Mouse (Mus musculus) neural tube, embryonic 12.5 days (tissue): Measurements from ENCODE around the gene Clasp1. TPM values are rescaled to one million over a fixed set of nuclear protein-coding genes. Genes with fewer than 3 reads are reported as not detected.

Experiments used
- ATAC-seq: fragments of 200-750 bp; cut with Nextera tagmentation; 2 replicates; pipeline ENCODE4 v1.8.0; 2017; ENCODE audit warnings: low read depth, mild to moderate bottlenecking, moderate TSS enrichment, moderate library complexity; ENCODE audit not compliant: low FRiP score
- H3K27ac ChIP-seq: fragments of 300-500 bp; sonication (generic); 2 replicates; pipeline ENCODE4 v1.5.1; 2016
- H3K27me3 ChIP-seq: fragments of 300-500 bp; sonication (generic); replicated peaks from 2 replicates; pipeline ENCODE4 v1.6.1; 2016; ENCODE audit warnings: mild to moderate bottlenecking
- H3K36me3 ChIP-seq: fragments of 300-500 bp; sonication (generic); 2 replicates; pipeline ENCODE4 v1.6.1; 2016; ENCODE audit warnings: mild to moderate bottlenecking
- H3K4me1 ChIP-seq: fragments of 300-500 bp; sonication (generic); 2 replicates; pipeline ENCODE4 v1.6.1; 2016
- H3K4me2 ChIP-seq: fragments of 300-500 bp; sonication (generic); replicated peaks from 2 replicates; pipeline ENCODE4 v1.6.1; 2016; ENCODE audit warnings: mild to moderate bottlenecking
- H3K4me3 ChIP-seq: fragments of 300-500 bp; sonication (generic); 2 replicates; pipeline ENCODE4 v1.5.1; 2016
- H3K9ac ChIP-seq: fragments of 300-500 bp; sonication (generic); 2 replicates; pipeline ENCODE4 v1.6.1; 2016; ENCODE audit warnings: mild to moderate bottlenecking
- H3K9me3 ChIP-seq: fragments of 300-500 bp; sonication (generic); 2 replicates; pipeline ENCODE4 v1.6.1; 2016; ENCODE audit warnings: mild to moderate bottlenecking
- WGBS: fragments of 180-500 bp; shearing (Covaris S2); methylation state at CpG from one replicate; pipeline ENCODE4 v1.1.7; 2016; 5-methylcytosine and 5-hydroxymethylcytosine counted together
- polyA plus RNA-seq: library from polyadenylated mRNA; unstranded; fragments of >200 nt; fragmentation: Nextera tagmentation; extraction: Ambion mirVana; gene quantifications from 2 replicates; pipeline ENCODE4 v1.2.1, GENCODE M21; 2016

The Clasp1 gene
- polyA plus RNA-seq, 1 experiment from 2014 or later = 132 TPM

DNA sequence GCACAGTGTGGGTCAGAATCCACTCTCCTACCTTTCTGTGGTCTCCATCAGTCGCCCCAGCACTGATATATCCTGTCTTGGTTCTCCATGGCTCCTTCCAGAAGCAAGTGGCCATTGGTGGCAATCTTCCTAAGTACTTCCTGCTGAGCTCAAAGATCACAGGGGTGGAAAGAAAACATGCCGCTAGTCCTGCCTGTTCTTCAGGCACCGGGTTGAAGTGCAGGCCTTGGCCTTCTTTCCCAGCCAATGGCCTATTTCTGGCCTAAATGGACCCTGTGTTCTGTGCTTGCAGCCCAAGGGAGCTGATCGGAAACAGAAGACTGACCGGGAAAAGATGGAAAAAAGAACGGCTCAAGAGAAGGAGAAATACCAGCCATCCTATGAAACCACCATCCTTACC, 269.9 kb downstream of the Clasp1 start:
- 80% methylated on average over 6 of the region's 6 CpGs for WGBS
- Histone ChIP-seq H3K4me3 (no peak overlapping the region), H3K4me1 (no peaks in the 10 kb centered on the region), H3K9ac (no peak overlapping the region), H3K9me3 (no peaks in the 10 kb centered on the region), H3K27me3 (no peaks in the 10 kb centered on the region), H3K4me2 (no peak overlapping the region), H3K27ac (no peak overlapping the region), H3K36me3 (no peaks in the 10 kb centered on the region)
- ATAC-seq = no peak

- Histone ChIP-seq H3K27ac (no peak overlapping the region), H3K9ac (no peak overlapping the region), H3K9me3 (no peaks in the 10 kb centered on the region), H3K36me3 (no peaks in the 10 kb centered on the region), H3K4me2 (no peak overlapping the region), H3K4me1 (no peaks in the 10 kb centered on the region), H3K27me3 (no peaks in the 10 kb centered on the region), H3K4me3 (no peak overlapping the region)
- no peak for ATAC-seq
- WGBS = 72% methylated on average over 3 of the region's 3 CpGs
Measured at GRCm38 (mm10) chr1:118660880-118661465, 272.1 kb downstream of the Clasp1 start.

Other genes starting within 250 kb of the Clasp1 start
- 0.52 and 0.58 TPM in 2 replicates for gene Gm29106, start 212.5 kb upstream of the Clasp1 start, polyA plus RNA-seq
- 386 and 410 TPM in 2 replicates for gene Tsn, start 77.3 kb upstream of the Clasp1 start, polyA plus RNA-seq
- gene Nifk, start 67.2 kb upstream of the Clasp1 start, polyA plus RNA-seq = 75.1 and 79.2 TPM in 2 replicates
- gene Tfcp2l1, start 238.9 kb downstream of the Clasp1 start, polyA plus RNA-seq = 0.06 and 0.18 TPM in 2 replicates